Mouse (Mus musculus) MEL (cell line): ENCODE data around the gene Ucp1.

ENCODE experiments used
- CTCF ChIP-seq, 3 experiments: IDR thresholded peaks in 2 of 3; conservative IDR thresholded peaks in 1 of 3; 2 replicates each; pipeline ENCODE4 v1.5.1; 2011 to 2012; ENCODE audit warnings: low read length in 3 of 3, low read depth in 2 of 3, mild to moderate bottlenecking in 2 of 3, improper control_type of control experiment in 1 of 3, inconsistent platforms in 1 of 3, mixed read lengths in 1 of 3, moderate library complexity in 1 of 3; ENCODE audit not compliant: control insufficient read depth in 1 of 3, insufficient read depth in 1 of 3, poor library complexity in 1 of 3, severe bottlenecking in 1 of 3
- EP300 ChIP-seq, 2 experiments: IDR thresholded peaks; 2 replicates each; pipeline ENCODE4 v1.6.1; 2011; ENCODE audit warnings: improper control_type of control experiment in 2 of 2, low read length in 2 of 2, low read depth in 1 of 2, mild to moderate bottlenecking in 1 of 2
- GATA1 ChIP-seq: IDR thresholded peaks from 2 replicates; pipeline ENCODE4 v1.6.1; 2011; ENCODE audit warnings: low read depth, low read length, improper control_type of control experiment
- MAZ ChIP-seq: IDR thresholded peaks from 2 replicates; pipeline ENCODE4 v1.6.1; 2012; ENCODE audit warnings: low read depth, mild to moderate bottlenecking, inconsistent platforms, low read length, improper control_type of control experiment
- MEF2A ChIP-seq: IDR thresholded peaks from 2 replicates; pipeline ENCODE4 v1.6.1; 2014; ENCODE audit warnings: low read depth, mild to moderate bottlenecking, inconsistent platforms, low read length, improper control_type of control experiment; ENCODE audit not compliant: poor library complexity, insufficient replicate concordance, severe bottlenecking; ENCODE audit errors: extremely low read depth
- MYC ChIP-seq: IDR thresholded peaks from 2 replicates; pipeline ENCODE4 v1.6.1; 2011; ENCODE audit warnings: low read depth, mild to moderate bottlenecking, low read length, improper control_type of control experiment, moderate library complexity
- TBP ChIP-seq: IDR thresholded peaks from 2 replicates; pipeline ENCODE4 v1.8.0; 2011; ENCODE audit warnings: low read depth, low read length, improper control_type of control experiment
- USF1 ChIP-seq: IDR thresholded peaks from 2 replicates; pipeline ENCODE4 v1.6.1; 2014; ENCODE audit warnings: low read depth, mild to moderate bottlenecking, inconsistent platforms, low read length, improper control_type of control experiment, moderate library complexity
- ZC3H11A ChIP-seq: IDR thresholded peaks from 2 replicates; pipeline ENCODE4 v1.6.1; 2012; ENCODE audit warnings: low read depth, mild to moderate bottlenecking, inconsistent platforms, low read length, improper control_type of control experiment
- ZNF384 ChIP-seq: IDR thresholded peaks from 2 replicates; pipeline ENCODE4 v1.6.1; 2012; ENCODE audit warnings: low read depth, mild to moderate bottlenecking, inconsistent platforms, low read length, improper control_type of control experiment

GRCm38 (mm10) chr8:83332864-83333263 is 42.7 kb downstream of the Ucp1 start:
- TF ChIP-seq MAZ, result no peak
- no peak for TF ChIP-seq ZC3H11A
- TF ChIP-seq EP300 (IDR thresholded peaks at IDR 0.05; ENCODE audit: low read depth in 1 of 2, low read length in 2 of 2), result no peak
- no peak for TF ChIP-seq GATA1
- no peak for TF ChIP-seq MEF2A
- TF ChIP-seq TBP, result no peak
- no peak for TF ChIP-seq MYC
- no peak for TF ChIP-seq CTCF (IDR thresholded peaks at IDR 0.05 in 2 of 3, conservative IDR thresholded peaks at IDR 0.05 in 1 of 3; ENCODE audit: control insufficient read depth in 1 of 3, insufficient read depth in 1 of 3, low read depth in 2 of 3, low read length in 3 of 3, poor library complexity in 1 of 3, severe bottlenecking in 1 of 3)
- no peak for TF ChIP-seq USF1
- TF ChIP-seq ZNF384, result no peak
